Mouse (Mus musculus) ES-Bruce4 (cell line): Measurements from ENCODE around the gene Magi2. TPM values are rescaled to one million over a fixed set of nuclear protein-coding genes. Genes with fewer than 3 reads are reported as not detected.

Experiments used
- H3K27ac ChIP-seq: 2 replicates; pipeline ENCODE4 v1.5.1; 2012; ENCODE audit warnings: low read length, inconsistent platforms; ENCODE audit not compliant: insufficient read depth
- H3K27me3 ChIP-seq: 2 replicates; pipeline ENCODE4 v1.6.1; 2012; ENCODE audit warnings: mild to moderate bottlenecking, low read length, inconsistent platforms; ENCODE audit not compliant: control insufficient read depth, poor library complexity, insufficient read depth, severe bottlenecking
- H3K36me3 ChIP-seq: 2 replicates; pipeline ENCODE4 v1.6.1; 2012; ENCODE audit warnings: inconsistent platforms, mild to moderate bottlenecking, low read length, moderate library complexity; ENCODE audit not compliant: control insufficient read depth, poor library complexity, insufficient read depth, severe bottlenecking
- H3K4me1 ChIP-seq: one replicate; pipeline ENCODE4 v1.8.1; 2011; ENCODE audit warnings: low read length; ENCODE audit not compliant: control insufficient read depth, insufficient read depth
- H3K4me3 ChIP-seq: 2 replicates; pipeline ENCODE4 v1.5.1; 2011; ENCODE audit warnings: low read depth, mild to moderate bottlenecking, low read length
- H3K9ac ChIP-seq: 2 replicates; pipeline ENCODE4 v1.6.1; 2012; ENCODE audit warnings: low read depth, mild to moderate bottlenecking, inconsistent platforms; ENCODE audit not compliant: poor library complexity, severe bottlenecking
- H3K9me3 ChIP-seq: replicated peaks from 2 replicates; pipeline ENCODE4 v1.6.1; 2012; ENCODE audit warnings: mild to moderate bottlenecking, low read length, inconsistent platforms; ENCODE audit not compliant: control insufficient read depth, poor library complexity, insufficient read depth, severe bottlenecking
- CTCF ChIP-seq: IDR thresholded peaks from one replicate; pipeline ENCODE4 v1.8.1; 2011; ENCODE audit warnings: low read depth, low read length
- EP300 ChIP-seq: IDR thresholded peaks from 2 replicates; pipeline ENCODE4 v1.6.1; 2011; ENCODE audit warnings: low read depth, low read length; ENCODE audit not compliant: insufficient read depth
- POLR2A ChIP-seq: IDR thresholded peaks from one replicate; pipeline ENCODE4 v1.8.1; 2011; ENCODE audit warnings: low read length; ENCODE audit not compliant: insufficient read depth
- polyA plus RNA-seq: library from polyadenylated mRNA; stranded (reverse); fragments of >200 nt; gene quantifications from 2 replicates; pipeline ENCODE4 v1.2.4, GENCODE M21; 2011; ENCODE audit warnings: low read depth; ENCODE audit not compliant: missing spikeins, insufficient read depth, insufficient read length

The Magi2 gene
- polyA plus RNA-seq, 1 experiment: 1.8 TPM

DNA sequence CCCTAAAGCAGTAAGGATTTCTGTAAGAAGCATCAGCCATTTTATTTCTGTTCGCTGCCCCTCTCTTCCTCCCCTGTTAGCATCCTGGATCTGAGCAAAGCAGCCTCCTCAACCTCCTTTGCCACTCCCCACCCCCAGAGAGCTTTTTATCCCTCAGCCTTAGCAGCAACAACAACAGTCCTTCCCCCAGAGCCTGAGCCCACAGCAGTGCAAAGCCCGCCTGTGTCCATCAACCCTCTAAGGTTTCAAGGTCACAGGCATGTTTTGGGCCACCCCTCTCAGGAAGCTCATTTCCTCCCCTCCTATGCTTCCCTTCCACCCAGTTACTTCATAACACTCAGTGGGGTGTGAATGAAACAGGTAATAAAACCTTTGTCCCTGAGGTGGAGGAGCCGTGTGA lies 1309.7 kb downstream of the Magi2 start:
- Histone ChIP-seq H3K27ac (no peak overlapping the region), H3K9me3 (no peaks in the 10 kb centered on the region)
- TF ChIP-seq POLR2A (no peak), CTCF (no peak), EP300 (no peak)

DNA sequence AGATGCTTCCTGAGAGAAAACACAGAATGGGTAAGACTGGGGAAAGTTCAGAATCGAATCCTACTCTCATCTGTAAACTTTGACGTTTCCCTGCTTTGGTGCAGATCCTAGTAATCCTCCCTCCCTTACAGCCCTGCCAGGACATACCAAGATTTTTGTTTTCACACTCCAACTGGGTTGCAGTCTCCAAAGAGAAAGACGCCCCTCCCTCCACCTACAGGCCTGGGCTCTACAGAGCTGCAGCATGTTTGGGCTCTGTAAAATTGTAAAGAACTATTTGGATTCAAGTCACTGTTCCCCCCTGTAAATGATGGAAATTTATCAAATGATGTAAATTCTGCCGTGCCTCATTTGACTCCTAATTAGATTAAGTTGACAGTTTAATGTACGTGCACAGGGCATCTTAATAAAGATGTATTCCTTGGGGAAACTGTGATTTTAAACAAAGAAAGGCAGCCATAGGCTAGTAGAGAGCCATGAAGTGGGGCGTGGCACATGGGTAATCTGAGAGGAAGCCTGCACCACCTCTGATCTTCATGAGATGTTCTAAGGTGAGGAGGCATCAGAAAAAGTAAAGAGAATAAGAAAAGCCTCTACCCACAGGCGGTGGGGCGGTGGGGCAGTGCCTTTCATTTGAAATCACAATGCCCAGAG lies 1310.7 kb downstream of the Magi2 start:
- H3K27ac ChIP-seq: no peak overlapping the region
- TF ChIP-seq POLR2A: no peak
- no peak for TF ChIP-seq CTCF
- TF ChIP-seq EP300: no peak

More for the DNA sequence above, 1309.7 kb downstream of the Magi2 start:
- no peaks in the 10 kb centered on the region for H3K4me1 ChIP-seq
- H3K27me3 ChIP-seq: no peaks in the 10 kb centered on the region
- no peak overlapping the region for H3K9ac ChIP-seq
- H3K4me3 ChIP-seq: no peak overlapping the region
- H3K36me3 ChIP-seq: no peaks in the 10 kb centered on the region

DNA sequence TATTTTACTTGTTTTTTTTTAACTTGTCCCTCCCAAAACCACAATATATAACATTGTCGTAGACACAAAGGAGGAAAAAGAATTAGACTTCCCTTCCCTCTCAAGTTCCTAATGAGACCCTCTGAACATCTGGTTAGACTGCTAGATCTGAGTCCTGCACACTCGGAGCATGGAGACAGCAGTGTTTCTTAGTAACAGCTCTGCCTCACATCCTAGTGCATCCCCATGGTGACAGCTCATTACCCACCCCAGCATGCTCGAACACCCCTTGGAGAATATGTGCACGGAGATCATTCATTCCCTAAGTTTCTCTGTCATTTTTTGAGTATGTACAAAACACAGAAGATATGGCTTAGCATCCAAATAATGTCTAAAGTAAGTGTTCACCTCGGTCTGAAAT lies 1317.5 kb downstream of the Magi2 start:
- Histone ChIP-seq H3K27me3 (no peaks in the 10 kb centered on the region), H3K9me3 (no peaks in the 10 kb centered on the region), H3K27ac (no peak overlapping the region), H3K4me3 (no peak overlapping the region), H3K4me1 (no peaks in the 10 kb centered on the region), H3K9ac (no peak overlapping the region), H3K36me3 (no peaks in the 10 kb centered on the region)
- TF ChIP-seq CTCF (no peak), EP300 (no peak), POLR2A (no peak)

More for the DNA sequence above, 1310.7 kb downstream of the Magi2 start:
- Histone ChIP-seq H3K36me3 (no peaks in the 10 kb centered on the region), H3K9me3 (no peaks in the 10 kb centered on the region), H3K4me3 (no peak overlapping the region), H3K9ac (no peak overlapping the region), H3K4me1 (no peaks in the 10 kb centered on the region), H3K27me3 (no peaks in the 10 kb centered on the region)

DNA sequence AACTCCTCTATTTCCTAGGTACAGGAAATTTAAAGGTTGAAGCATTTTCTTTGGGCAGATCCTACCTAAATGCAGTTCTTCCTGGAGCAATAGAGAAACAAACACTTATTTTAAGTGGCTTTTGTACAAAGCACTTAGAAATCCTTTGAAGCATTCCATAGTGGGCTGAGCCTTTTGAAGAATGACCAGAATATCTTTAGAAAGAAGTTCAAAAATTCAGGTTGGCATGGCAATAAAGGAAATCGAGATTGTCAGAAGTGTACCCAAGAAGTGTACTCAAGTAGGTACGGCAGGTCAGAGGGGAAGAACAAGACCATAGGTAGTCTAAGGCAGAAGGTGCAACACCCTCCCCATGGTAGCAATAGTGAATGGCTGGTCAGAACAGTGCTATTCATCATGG lies 1332.5 kb downstream of the Magi2 start:
- Histone ChIP-seq H3K9me3 (no peaks in the 10 kb centered on the region), H3K9ac (no peak overlapping the region), H3K27me3 (no peaks in the 10 kb centered on the region), H3K27ac (no peak overlapping the region), H3K4me1 (no peaks in the 10 kb centered on the region), H3K36me3 (no peaks in the 10 kb centered on the region), H3K4me3 (no peak overlapping the region)
- TF ChIP-seq EP300: no peak

DNA sequence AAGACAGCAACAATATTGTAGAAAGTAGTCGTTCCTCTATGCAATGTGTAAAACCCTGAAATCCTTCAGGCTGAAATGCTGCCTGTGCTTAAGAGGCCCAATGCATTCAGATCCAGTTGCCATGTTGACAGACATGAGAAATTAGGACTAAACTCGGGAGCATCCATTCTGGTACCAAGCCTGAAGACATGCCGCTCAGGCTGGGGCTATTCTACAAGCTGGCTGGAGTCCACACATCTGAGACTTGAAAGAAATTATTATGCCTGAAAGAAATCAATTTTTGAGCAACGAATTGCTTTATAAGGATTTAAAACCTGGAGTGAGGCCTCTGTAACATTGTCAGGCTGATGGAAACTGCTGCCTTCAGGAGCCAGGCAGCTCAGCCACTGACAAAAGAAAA lies 1333.0 kb downstream of the Magi2 start:
- Histone ChIP-seq H3K4me3 (no peak overlapping the region), H3K9me3 (no peaks in the 10 kb centered on the region), H3K27ac (no peak overlapping the region), H3K36me3 (no peaks in the 10 kb centered on the region), H3K9ac (no peak overlapping the region), H3K27me3 (no peaks in the 10 kb centered on the region), H3K4me1 (no peaks in the 10 kb centered on the region)
- TF ChIP-seq EP300 (no peak), POLR2A (no peak), CTCF (no peak)

DNA sequence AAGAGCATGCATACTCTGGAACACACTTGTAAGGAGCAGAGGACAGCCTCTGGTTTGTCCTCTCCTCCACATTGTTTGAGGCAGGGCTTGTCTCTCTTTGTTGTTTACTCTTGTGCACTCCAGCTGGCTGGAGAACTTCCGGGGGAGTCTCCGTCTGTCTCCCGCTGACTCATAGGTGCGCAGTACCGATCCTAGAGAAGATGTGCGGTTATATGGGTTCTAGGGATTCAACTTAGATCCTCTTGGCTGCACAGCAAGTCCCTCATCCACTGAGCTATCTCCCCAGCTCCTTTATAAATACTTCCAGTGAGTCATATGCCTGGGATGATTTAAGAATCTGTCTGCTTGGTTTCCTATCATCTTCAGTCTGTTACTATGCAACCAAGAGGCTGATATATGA lies 1341.6 kb downstream of the Magi2 start:
- Histone ChIP-seq H3K27me3 (no peaks in the 10 kb centered on the region), H3K4me3 (no peak overlapping the region), H3K4me1 (no peaks in the 10 kb centered on the region), H3K9ac (no peak overlapping the region), H3K27ac (no peak overlapping the region), H3K36me3 (no peaks in the 10 kb centered on the region), H3K9me3 (no peaks in the 10 kb centered on the region)
- TF ChIP-seq POLR2A (no peak), EP300 (no peak), CTCF (no peak)
